Mouse (Mus musculus) midbrain, postnatal 0 days (tissue): ENCODE measurements around the gene Olfr1367. TPM values are rescaled to one million over a fixed set of nuclear protein-coding genes. Genes with fewer than 3 reads are reported as not detected.

Experiments
- ATAC-seq: fragments of 200-750 bp; cut with Nextera tagmentation; 2 replicates; pipeline ENCODE4 v1.8.0; 2017; ENCODE audit warnings: moderate number of reproducible peaks, mild to moderate bottlenecking, moderate TSS enrichment, moderate library complexity; ENCODE audit not compliant: low FRiP score
- DNase-seq: peaks from one replicate; pipeline ENCODE4 v3.0.0-alpha.2; 2015; ENCODE audit warnings: low spot score
- H3K27ac ChIP-seq: fragments of 300-500 bp; sonication (generic); 2 replicates; pipeline ENCODE4 v1.5.1; 2014; ENCODE audit warnings: low read depth, mild to moderate bottlenecking, low read length, mixed read lengths
- H3K27me3 ChIP-seq: fragments of 300-500 bp; sonication (generic); 2 replicates; pipeline ENCODE4 v1.6.1; 2014; ENCODE audit warnings: low read length, control low read depth, mixed read lengths; ENCODE audit not compliant: insufficient read depth
- H3K36me3 ChIP-seq: fragments of 300-500 bp; sonication (generic); 2 replicates; pipeline ENCODE4 v1.6.1; 2014; ENCODE audit warnings: low read length, control low read depth, mixed read lengths; ENCODE audit not compliant: insufficient read depth
- H3K4me1 ChIP-seq: fragments of 300-500 bp; sonication (generic); 2 replicates; pipeline ENCODE4 v1.6.1; 2014; ENCODE audit warnings: mild to moderate bottlenecking, control low read depth, antibody characterized with exemption, low read length, mixed read lengths; ENCODE audit not compliant: insufficient read depth
- H3K4me2 ChIP-seq: fragments of 300-500 bp; sonication (generic); 2 replicates; pipeline ENCODE4 v1.6.1; 2014; ENCODE audit warnings: low read depth, mild to moderate bottlenecking, low read length, mixed read lengths; ENCODE audit not compliant: poor library complexity, severe bottlenecking
- H3K4me3 ChIP-seq: fragments of 300-500 bp; sonication (generic); 2 replicates; pipeline ENCODE4 v1.5.1; 2014; ENCODE audit warnings: low read depth, mild to moderate bottlenecking, low read length, moderate library complexity
- H3K9ac ChIP-seq: fragments of 300-500 bp; sonication (generic); replicated peaks from 2 replicates; pipeline ENCODE4 v1.6.1; 2014; ENCODE audit warnings: mild to moderate bottlenecking, low read length, moderate library complexity, mixed read lengths; ENCODE audit not compliant: poor library complexity, severe bottlenecking
- H3K9me3 ChIP-seq: fragments of 300-500 bp; sonication (generic); 2 replicates; pipeline ENCODE4 v1.6.1; 2016; ENCODE audit warnings: low read length, control low read depth
- CTCF ChIP-seq: IDR thresholded peaks from 2 replicates; pipeline ENCODE4 v1.5.1; 2016; ENCODE audit warnings: antibody characterized with exemption, mild to moderate bottlenecking
- WGBS: fragments of 180-500 bp; shearing (Covaris S2); extraction: QIAGEN DNeasy Blood & Tissue Kit; methylation state at CpG from one replicate; pipeline ENCODE4 v1.1.7; 2014; 5-methylcytosine and 5-hydroxymethylcytosine counted together
- polyA plus RNA-seq: library from polyadenylated mRNA; unstranded; fragments of >200 nt; fragmentation: Nextera tagmentation; extraction: Ambion mirVana; gene quantifications from 2 replicates; pipeline ENCODE4 v1.2.1, GENCODE M21; 2015
- total RNA-seq: library from RNA; depleted of rRNA; stranded (reverse); fragments of >200 nt; gene quantifications from 2 replicates; pipeline ENCODE4 v1.2.3, GENCODE M21; 2014; rRNA removed

The Olfr1367 gene
- total RNA-seq (not detected in 2 replicates), polyA plus RNA-seq (not detected in 2 replicates)

DNA sequence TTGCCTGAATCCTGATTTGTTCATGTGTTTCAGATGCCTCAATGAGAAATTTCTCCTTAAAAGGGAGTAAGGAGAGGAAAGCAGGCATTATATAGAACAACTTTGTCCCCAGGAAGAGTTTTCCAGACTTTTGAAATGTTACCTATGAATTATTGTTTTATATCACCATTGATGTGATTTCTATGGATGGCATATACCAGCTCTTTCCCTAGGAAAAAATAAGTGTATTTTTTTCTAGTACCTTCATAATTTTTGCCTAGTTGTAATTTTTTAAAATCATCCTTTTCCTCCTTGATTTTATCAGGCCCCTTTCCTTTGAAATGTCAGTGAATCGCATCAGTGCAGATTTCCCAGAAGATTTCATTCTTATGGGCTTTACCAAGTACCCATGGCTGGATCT lies at the start of gene Olfr1367:
TSS of gene Olfr1367 (plus strand) at position 301 of the 400 bp plus-strand sequence.
- no peak within 1 kb of the TSS for H3K27ac ChIP-seq
- H3K4me2 ChIP-seq = no peak within 1 kb of the TSS
- no peaks in the 10 kb centered on the region for H3K9me3 ChIP-seq
- no peaks in the 10 kb centered on the region for H3K36me3 ChIP-seq
- no peak within 1 kb of the TSS for H3K4me3 ChIP-seq
- H3K9ac ChIP-seq = no peak within 1 kb of the TSS
- WGBS = 95% methylated on average over 1 of the region's 1 CpGs
- no peaks in the 10 kb centered on the region for H3K4me1 ChIP-seq
- H3K27me3 ChIP-seq = no peaks in the 10 kb centered on the region
- no peak for ATAC-seq
- no peak for TF ChIP-seq CTCF
- DNase-seq = no peak

DNA sequence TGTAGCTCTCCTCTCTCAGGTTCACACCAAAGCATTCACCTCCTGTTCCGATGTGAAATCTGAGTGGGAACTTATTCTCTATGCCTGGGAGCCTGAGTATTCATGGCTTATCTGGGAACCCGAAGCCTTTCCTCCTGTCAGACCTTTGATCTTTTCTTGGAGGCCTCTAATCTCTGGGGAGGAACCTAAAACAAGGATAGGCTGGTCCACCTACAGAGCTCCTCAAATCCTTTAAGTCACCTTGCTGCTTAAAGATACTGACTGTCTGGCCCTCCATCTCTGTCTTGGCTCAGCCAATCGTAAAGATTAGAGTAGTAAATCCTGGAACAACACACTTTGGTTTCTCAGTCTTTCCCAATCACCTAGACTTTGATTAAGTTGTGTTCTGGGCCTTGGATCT lies 48.2 kb upstream of the Olfr1367 start:
- no peak for TF ChIP-seq CTCF
- Histone ChIP-seq H3K36me3 (no peaks in the 10 kb centered on the region), H3K9ac (no peak overlapping the region), H3K27ac (no peak overlapping the region), H3K27me3 (no peaks in the 10 kb centered on the region), H3K4me2 (no peak overlapping the region), H3K9me3 (no peaks in the 10 kb centered on the region), H3K4me3 (no peak overlapping the region), H3K4me1 (no peaks in the 10 kb centered on the region)
- no peak for DNase-seq
- 17% methylated on average over 3 of the region's 3 CpGs for WGBS
- ATAC-seq = no peak

DNA sequence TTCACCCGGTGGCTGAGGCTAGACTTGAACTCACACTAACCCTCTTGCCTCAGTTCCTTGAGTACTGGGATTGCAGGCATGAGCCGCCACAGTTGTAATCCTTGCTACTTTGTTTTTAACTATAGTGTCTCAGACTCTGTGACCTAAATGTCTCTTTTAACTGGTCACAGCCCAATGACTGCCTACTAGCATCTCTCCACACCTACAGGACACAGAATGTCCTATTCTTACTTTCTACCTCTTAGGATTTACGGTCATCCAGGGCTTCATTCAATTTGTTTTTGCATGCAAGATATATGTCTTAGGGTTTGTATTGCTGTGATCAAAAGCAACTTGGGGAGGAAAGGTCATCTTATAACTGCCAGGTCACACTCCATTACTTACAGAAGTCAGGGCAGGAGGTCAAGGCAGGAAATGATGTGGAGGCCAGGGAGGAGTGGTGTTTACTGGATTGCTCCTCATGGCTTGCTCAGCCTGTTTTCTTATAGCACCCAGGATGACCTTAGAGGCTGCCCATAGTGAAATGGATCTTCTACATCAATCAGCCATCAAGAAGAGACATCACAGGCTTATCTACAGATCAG lies 42.1 kb upstream of the Olfr1367 start:
- TF ChIP-seq CTCF = no peak
- DNase-seq = no peak
- Histone ChIP-seq H3K4me2 (no peak overlapping the region), H3K36me3 (no peaks in the 10 kb centered on the region), H3K27ac (no peak overlapping the region), H3K9me3 (no peaks in the 10 kb centered on the region), H3K9ac (no peak overlapping the region), H3K27me3 (no peaks in the 10 kb centered on the region), H3K4me1 (no peaks in the 10 kb centered on the region), H3K4me3 (no peak overlapping the region)
- WGBS = 79% methylated on average over 3 of the region's 3 CpGs
- no peak for ATAC-seq

DNA sequence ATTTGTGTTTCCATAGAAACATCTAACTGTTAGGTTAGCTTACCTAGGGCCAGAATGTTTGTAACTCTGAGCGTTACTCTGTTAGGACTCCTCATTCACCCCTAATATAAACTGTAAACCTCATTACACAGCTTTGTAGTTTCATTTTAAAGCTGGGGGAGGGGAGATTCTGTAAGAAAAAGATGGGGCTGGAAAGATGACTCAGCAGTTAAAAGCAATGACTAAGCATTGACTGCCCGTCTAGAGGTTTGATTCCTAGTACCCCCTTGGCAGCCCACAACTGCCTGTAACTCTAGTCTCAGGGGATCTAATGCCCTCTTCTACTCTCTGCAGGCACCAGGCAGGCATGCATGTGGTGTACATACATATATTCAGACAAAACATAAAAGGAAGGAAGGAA lies 36.9 kb upstream of the Olfr1367 start:
- 70% methylated on average over 2 of the region's 2 CpGs for WGBS
- Histone ChIP-seq H3K27ac (no peak overlapping the region), H3K27me3 (no peaks in the 10 kb centered on the region), H3K4me2 (no peak overlapping the region), H3K36me3 (no peaks in the 10 kb centered on the region), H3K4me3 (no peak overlapping the region), H3K9me3 (no peaks in the 10 kb centered on the region), H3K9ac (no peak overlapping the region), H3K4me1 (no peaks in the 10 kb centered on the region)
- DNase-seq (no peak), ATAC-seq (no peak)
- TF ChIP-seq CTCF = no peak

DNA sequence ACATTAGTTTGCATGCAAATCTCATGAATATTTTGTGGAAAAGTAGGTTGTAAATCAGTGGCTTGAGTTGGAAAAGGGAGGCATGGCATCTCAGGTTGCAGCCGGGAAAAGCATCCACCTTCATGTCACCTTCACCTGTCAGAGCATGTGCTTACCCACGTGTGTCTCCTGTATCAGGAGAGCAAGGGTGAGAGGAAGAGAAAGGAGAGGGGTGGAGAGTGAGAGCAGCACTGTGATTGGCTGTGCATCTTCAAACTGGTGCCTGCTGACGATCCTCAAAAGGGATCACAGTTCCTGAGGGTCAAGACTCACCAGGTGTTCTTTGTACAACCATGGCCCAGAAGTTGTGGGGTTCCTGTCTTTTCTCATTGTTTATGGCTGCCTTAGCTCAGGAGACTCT lies 34.8 kb upstream of the Olfr1367 start, which contains the start of gene Gpx6:
TSS of gene Gpx6 (plus strand) at position 200 of the 400 bp plus-strand sequence.
- WGBS = 16% methylated on average over 3 of the region's 3 CpGs
- no peak within 1 kb of the TSS for H3K9ac ChIP-seq
- DNase-seq (no peak), ATAC-seq (no peak; the same call in 1 of the 2 replicates)
- no peaks in the 10 kb centered on the region for H3K27me3 ChIP-seq
- H3K36me3 ChIP-seq = no peaks in the 10 kb centered on the region
- TF ChIP-seq CTCF = no peak
- H3K4me1 ChIP-seq = no peaks in the 10 kb centered on the region
- H3K4me2 ChIP-seq = no peak within 1 kb of the TSS
- H3K4me3 ChIP-seq = no peak within 1 kb of the TSS
- no peak within 1 kb of the TSS for H3K27ac ChIP-seq
- H3K9me3 ChIP-seq = no peaks in the 10 kb centered on the region

DNA sequence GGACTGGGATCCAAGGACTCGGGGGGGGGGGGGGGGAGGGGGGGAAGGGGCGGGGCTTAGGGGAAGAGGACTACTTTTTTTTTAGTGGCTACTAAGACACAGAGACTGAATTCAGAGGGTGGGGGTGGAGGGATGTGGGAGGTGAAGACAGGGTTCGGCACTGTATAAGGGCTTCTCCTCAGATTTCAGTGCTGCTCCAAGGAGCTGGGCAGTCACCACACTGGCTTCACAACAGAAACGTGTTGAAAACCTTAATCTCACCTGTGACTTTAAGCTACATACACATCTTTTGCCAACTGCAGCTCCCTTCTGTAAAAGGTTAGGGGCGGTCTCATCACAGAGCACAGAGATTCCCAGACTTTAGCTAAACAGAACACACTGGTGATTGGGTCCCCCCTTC lies 33.9 kb upstream of the Olfr1367 start:
- TF ChIP-seq CTCF = no peak
- DNase-seq (no peak), ATAC-seq (no peak)
- H3K27ac ChIP-seq = no peak overlapping the region
- no peak overlapping the region for H3K9ac ChIP-seq
- 49% methylated on average over 3 of the region's 5 CpGs for WGBS
- H3K4me3 ChIP-seq = no peak overlapping the region
- no peaks in the 10 kb centered on the region for H3K27me3 ChIP-seq
- no peaks in the 10 kb centered on the region for H3K36me3 ChIP-seq
- H3K9me3 ChIP-seq = no peaks in the 10 kb centered on the region
- H3K4me2 ChIP-seq = no peak overlapping the region
- no peaks in the 10 kb centered on the region for H3K4me1 ChIP-seq
